Mouse (Mus musculus): ENCODE results near the gene Tubgcp2.

Gene Tubgcp2

GRCm38 (mm10) chr7:139949893-139950282 lies 86.6 kb downstream of the Tubgcp2 start:
- DNase-seq (ENCODE audit: low spot score in 2 of 2) = peak; percentile 32 to 50

GRCm38 (mm10) chr7:139946032-139946431 lies 90.4 kb downstream of the Tubgcp2 start:
- DNase-seq (ENCODE audit: low spot score in 2 of 2) = no peak

All from urinary bladder, postnatal 36 days (tissue).